Mouse (Mus musculus) stomach, postnatal 0 days (tissue): ENCODE results near the gene Rbms3. TPM values are rescaled to one million over a fixed set of nuclear protein-coding genes. Genes with fewer than 3 reads are reported as not detected.
A peak's percentile ranks its signal among the peaks of the same experiment; 100 is the strongest.

Experiments used
- ATAC-seq: fragments of 200-750 bp; cut with Nextera tagmentation; 2 replicates; pipeline ENCODE4 v1.8.0; 2017; ENCODE audit not compliant: low FRiP score, low TSS enrichment
- DNase-seq: peaks from one replicate; pipeline ENCODE4 v3.0.0-alpha.2; 2016; ENCODE audit warnings: low spot score
- H3K27ac ChIP-seq: fragments of 300-500 bp; sonication (generic); replicated peaks from 2 replicates; pipeline ENCODE4 v1.5.1; 2014; ENCODE audit warnings: mild to moderate bottlenecking, control low read depth
- H3K27me3 ChIP-seq: fragments of 300-500 bp; sonication (generic); 2 replicates; pipeline ENCODE4 v1.6.1; 2014; ENCODE audit warnings: low read length; ENCODE audit not compliant: control insufficient read depth, insufficient read depth
- H3K36me3 ChIP-seq: fragments of 300-500 bp; sonication (generic); 2 replicates; pipeline ENCODE4 v1.6.1; 2014; ENCODE audit warnings: low read length, mixed read lengths; ENCODE audit not compliant: control insufficient read depth, insufficient read depth
- H3K4me1 ChIP-seq: fragments of 300-500 bp; sonication (generic); replicated peaks from 2 replicates; pipeline ENCODE4 v1.6.1; 2014; ENCODE audit warnings: antibody characterized with exemption; ENCODE audit not compliant: control insufficient read depth, insufficient read depth
- H3K4me2 ChIP-seq: fragments of 300-500 bp; sonication (generic); replicated peaks from 2 replicates; pipeline ENCODE4 v1.6.1; 2014; ENCODE audit warnings: low read depth, mild to moderate bottlenecking, control low read depth, moderate library complexity
- H3K4me3 ChIP-seq: fragments of 300-500 bp; sonication (generic); 2 replicates; pipeline ENCODE4 v1.5.1; 2014; ENCODE audit warnings: low read depth, low read length, control low read depth
- H3K9ac ChIP-seq: fragments of 300-500 bp; sonication (generic); 2 replicates; pipeline ENCODE4 v1.6.1; 2014; ENCODE audit warnings: mild to moderate bottlenecking, low read length, control low read depth, mixed read lengths
- H3K9me3 ChIP-seq: fragments of 300-500 bp; sonication (generic); 2 replicates; pipeline ENCODE4 v1.6.1; 2016; ENCODE audit warnings: low read length; ENCODE audit not compliant: control insufficient read depth
- CTCF ChIP-seq: IDR thresholded peaks from 2 replicates; pipeline ENCODE4 v1.5.1; 2016; ENCODE audit warnings: antibody characterized with exemption, low read depth, mild to moderate bottlenecking, moderate library complexity
- EP300 ChIP-seq: optimal IDR thresholded peaks from 2 replicates; pipeline ENCODE3; 2016; ENCODE audit warnings: antibody characterized with exemption
- WGBS: fragments of 180-500 bp; shearing (Covaris S2); extraction: QIAGEN DNeasy Blood & Tissue Kit; methylation state at CpG from one replicate; pipeline ENCODE4 v1.1.7; 2014; 5-methylcytosine and 5-hydroxymethylcytosine counted together
- polyA plus RNA-seq: library from polyadenylated mRNA; unstranded; fragments of >200 nt; fragmentation: Nextera tagmentation; extraction: Ambion mirVana; gene quantifications from 2 replicates; pipeline ENCODE4 v1.2.1, GENCODE M21; 2015

Rbms3 gene
- polyA plus RNA-seq, 1 experiment from 2014 or later, result 20.9 TPM

DNA sequence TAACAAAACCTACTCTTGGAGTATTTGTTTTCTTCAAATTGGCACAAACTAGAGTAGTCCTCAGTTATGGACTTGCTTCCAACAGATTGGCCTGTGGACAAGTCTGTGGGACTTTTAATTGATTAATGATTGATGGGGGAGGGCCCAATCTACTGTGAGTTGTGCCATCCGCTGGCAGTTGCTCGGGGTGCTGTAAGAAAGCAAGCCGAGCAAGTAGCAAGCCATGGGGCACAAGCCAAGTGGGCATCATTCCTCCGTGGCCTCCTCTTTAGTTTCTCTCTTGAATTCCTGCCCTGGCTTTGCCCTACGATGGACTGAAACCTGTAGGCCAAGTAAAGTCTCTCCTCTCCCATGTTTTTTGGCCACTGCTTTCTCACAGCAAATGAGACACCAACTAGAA is 299.0 kb downstream of the Rbms3 start:
- Histone ChIP-seq H3K27me3 (no peaks in the 10 kb centered on the region), H3K4me3 (no peak overlapping the region), H3K4me1 (no peaks in the 10 kb centered on the region), H3K9me3 (no peaks in the 10 kb centered on the region), H3K36me3 (no peaks in the 10 kb centered on the region), H3K9ac (no peak overlapping the region), H3K27ac (no peak overlapping the region), H3K4me2 (no peak overlapping the region)
- WGBS, result 90% methylated on average over 5 of the region's 5 CpGs
- ATAC-seq (no peak), DNase-seq (no peak)
- TF ChIP-seq CTCF (no peak), EP300 (no peak)

DNA sequence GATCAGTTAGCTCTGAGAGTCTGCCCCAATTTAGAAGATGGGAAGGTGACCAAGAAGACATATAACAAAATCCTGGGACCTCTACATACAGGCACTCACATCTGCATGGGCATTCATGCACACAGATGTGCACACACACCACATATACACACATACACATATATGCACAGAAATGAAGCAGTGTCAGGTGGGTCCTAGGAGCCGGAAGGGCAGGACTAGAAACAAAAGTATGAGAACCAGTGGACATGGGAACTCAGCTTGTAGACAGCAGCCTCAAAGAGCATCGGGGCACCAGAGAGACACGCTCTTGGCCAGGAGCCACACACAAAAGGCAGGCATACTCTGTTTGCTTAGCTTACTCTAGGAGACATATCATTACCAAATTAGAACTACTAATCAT is 310.4 kb downstream of the Rbms3 start:
- ATAC-seq (no peak), DNase-seq (no peak)
- TF ChIP-seq EP300 (no peak), CTCF (no peak)
- no peak overlapping the region for H3K4me3 ChIP-seq
- WGBS, result 41% methylated on average over 3 of the region's 3 CpGs
- H3K27me3 ChIP-seq, result no peaks in the 10 kb centered on the region
- no peak overlapping the region for H3K27ac ChIP-seq
- H3K9me3 ChIP-seq, result no peaks in the 10 kb centered on the region
- no peak overlapping the region for H3K4me2 ChIP-seq
- H3K4me1 ChIP-seq, result no peaks in the 10 kb centered on the region
- no peak overlapping the region for H3K9ac ChIP-seq
- no peaks in the 10 kb centered on the region for H3K36me3 ChIP-seq

GRCm38 (mm10) chr9:117318461-117318860 is 311.3 kb downstream of the Rbms3 start:
- Histone ChIP-seq H3K9ac (no peak overlapping the region), H3K4me1 (no peaks in the 10 kb centered on the region), H3K9me3 (no peaks in the 10 kb centered on the region), H3K36me3 (no peaks in the 10 kb centered on the region), H3K27me3 (no peaks in the 10 kb centered on the region), H3K27ac (no peak overlapping the region), H3K4me2 (no peak overlapping the region), H3K4me3 (no peak overlapping the region)
- no peak for DNase-seq
- 22% methylated on average over 4 of the region's 4 CpGs for WGBS
- ATAC-seq, result no peak
- TF ChIP-seq EP300, result no peak
- no peak for TF ChIP-seq CTCF

DNA sequence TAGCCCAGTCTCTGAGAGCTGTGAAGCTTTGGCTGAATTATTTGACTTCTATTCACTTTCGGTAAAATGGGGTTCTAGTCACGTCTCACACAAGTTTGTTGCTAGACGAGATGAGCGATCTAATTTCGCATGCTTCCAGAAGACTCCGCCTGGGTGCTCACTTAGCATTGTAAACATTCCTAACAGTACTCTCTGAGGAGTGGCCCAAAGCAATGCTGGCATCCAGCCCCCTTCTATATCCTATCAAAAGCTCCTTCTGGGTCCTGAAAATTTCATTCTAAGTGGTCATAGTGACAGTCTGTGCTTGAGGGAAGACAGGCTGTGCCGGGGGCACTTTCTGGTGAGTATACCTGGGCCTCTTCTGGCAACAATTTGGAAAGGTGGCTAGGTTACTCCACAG is 312.5 kb downstream of the Rbms3 start:
- TF ChIP-seq EP300 (no peak), CTCF (no peak)
- no peak overlapping the region for H3K4me3 ChIP-seq
- no peaks in the 10 kb centered on the region for H3K9me3 ChIP-seq
- H3K4me2 ChIP-seq, result no peak overlapping the region
- H3K4me1 ChIP-seq, result no peaks in the 10 kb centered on the region
- H3K9ac ChIP-seq, result no peak overlapping the region
- H3K27ac ChIP-seq, result no peak overlapping the region
- DNase-seq (no peak), ATAC-seq (no peak)
- 86% methylated on average over 7 of the region's 7 CpGs for WGBS
- no peaks in the 10 kb centered on the region for H3K27me3 ChIP-seq
- no peaks in the 10 kb centered on the region for H3K36me3 ChIP-seq

- H3K9ac ChIP-seq, result no peak overlapping the region
- no peaks in the 10 kb centered on the region for H3K27me3 ChIP-seq
- no peak overlapping the region for H3K4me2 ChIP-seq
- TF ChIP-seq EP300 (no peak), CTCF (no peak)
- DNase-seq, result no peak
- no peak for ATAC-seq
- H3K9me3 ChIP-seq, result no peaks in the 10 kb centered on the region
- WGBS, result 86% methylated on average over 11 of the region's 11 CpGs
- H3K4me3 ChIP-seq, result no peak overlapping the region
- H3K4me1 ChIP-seq, result no peaks in the 10 kb centered on the region
- no peak overlapping the region for H3K27ac ChIP-seq
- H3K36me3 ChIP-seq, result no peaks in the 10 kb centered on the region
These were observed 316.1 kb downstream of the Rbms3 start for GRCm38 (mm10) chr9:117313642-117314041.

GRCm38 (mm10) chr9:117309809-117310208 is 319.9 kb downstream of the Rbms3 start:
- no peak overlapping the region for H3K4me2 ChIP-seq
- TF ChIP-seq CTCF (peak; percentile 53), EP300 (no peak)

More at GRCm38 (mm10) chr9:117309809-117310208, 319.9 kb downstream of the Rbms3 start:
- H3K9me3 ChIP-seq, result no peaks in the 10 kb centered on the region
- no peak overlapping the region for H3K4me3 ChIP-seq
- no peaks in the 10 kb centered on the region for H3K36me3 ChIP-seq
- H3K4me1 ChIP-seq, result no peaks in the 10 kb centered on the region
- no peak for ATAC-seq
- H3K27me3 ChIP-seq, result no peaks in the 10 kb centered on the region
- H3K27ac ChIP-seq, result no peak overlapping the region
- H3K9ac ChIP-seq, result no peak overlapping the region
- DNase-seq, result no peak
